Mouse (Mus musculus): ENCODE measurements at regions not wholly inside any gene's neighbourhood (a gene's known extent, or its start where the extent isn't known, plus 50 kb on each side); places are given as distances from the start of the nearest gene placed in this dataset.

- TF ChIP-seq POLR2A (IDR thresholded peaks at IDR 0.05; ENCODE audit: borderline replicate concordance, insufficient read depth, low read length) (no peak), CTCF (IDR thresholded peaks at IDR 0.05; ENCODE audit: borderline replicate concordance, insufficient read depth, low read depth, low read length) (no peak)
These were observed 220.9 kb upstream of the Cxxc4 start for GRCm38 (mm10) chr3:134015412-134015811.
